Mouse (Mus musculus) embryo, embryonic 11 days (tissue): ENCODE data around the gene Chpt1.
"Not testable (repeated sequence)": the region's sequence is repeated elsewhere in the genome, so short reads cannot be mapped to it uniquely, and the experiment has no call there.

Experiments
- DNase-seq: peaks from one replicate; pipeline ENCODE4 v3.0.0-alpha.2; 2015

Chpt1 gene

DNA sequence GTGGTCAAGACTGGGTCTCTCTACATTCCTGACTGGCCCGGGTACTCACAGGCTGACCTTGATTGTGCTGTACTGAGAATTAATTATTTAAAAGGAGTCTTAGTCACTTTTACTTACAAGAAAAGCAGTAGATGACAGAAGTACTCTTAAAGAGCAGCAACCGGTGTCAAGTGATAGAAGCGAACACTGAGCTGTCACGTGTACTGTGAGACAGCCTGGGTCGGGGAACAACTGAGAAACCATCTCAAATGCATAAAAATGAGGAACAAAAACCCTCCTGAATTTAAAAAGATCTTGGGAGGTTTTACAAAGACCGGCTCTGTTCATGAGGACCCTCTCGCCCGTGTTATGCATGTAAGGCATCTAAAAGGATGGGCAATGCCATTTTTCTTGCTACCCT, 11.2 kb downstream of the Chpt1 start:
- no peak for DNase-seq

DNA sequence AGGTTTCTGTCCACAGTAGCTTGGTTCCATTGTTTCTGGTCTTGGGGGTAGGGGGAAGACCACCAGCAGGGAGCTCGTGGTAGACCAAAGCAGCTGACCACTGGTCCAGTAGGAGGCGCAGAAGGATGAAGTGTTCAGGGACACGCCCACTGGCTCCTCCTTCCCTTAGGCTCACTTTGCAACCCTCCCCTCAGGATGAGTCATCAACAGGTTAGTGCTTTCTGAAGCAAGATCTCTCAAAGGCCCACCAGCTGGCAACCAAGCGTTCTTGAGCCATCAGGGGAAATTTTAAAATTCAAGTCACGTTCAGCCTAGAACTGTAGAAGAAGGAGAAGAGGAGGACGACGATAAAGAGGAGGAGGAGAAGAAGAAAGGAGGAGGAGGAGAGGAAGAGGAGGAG, 12.2 kb downstream of the Chpt1 start:
- DNase-seq = no peak

GRCm38 (mm10) chr10:88488629-88489028, 15.2 kb downstream of the Chpt1 start:
- no peak for DNase-seq

GRCm38 (mm10) chr10:88482866-88483265, 21.0 kb downstream of the Chpt1 start:
- DNase-seq = not testable (repeated sequence)

DNA sequence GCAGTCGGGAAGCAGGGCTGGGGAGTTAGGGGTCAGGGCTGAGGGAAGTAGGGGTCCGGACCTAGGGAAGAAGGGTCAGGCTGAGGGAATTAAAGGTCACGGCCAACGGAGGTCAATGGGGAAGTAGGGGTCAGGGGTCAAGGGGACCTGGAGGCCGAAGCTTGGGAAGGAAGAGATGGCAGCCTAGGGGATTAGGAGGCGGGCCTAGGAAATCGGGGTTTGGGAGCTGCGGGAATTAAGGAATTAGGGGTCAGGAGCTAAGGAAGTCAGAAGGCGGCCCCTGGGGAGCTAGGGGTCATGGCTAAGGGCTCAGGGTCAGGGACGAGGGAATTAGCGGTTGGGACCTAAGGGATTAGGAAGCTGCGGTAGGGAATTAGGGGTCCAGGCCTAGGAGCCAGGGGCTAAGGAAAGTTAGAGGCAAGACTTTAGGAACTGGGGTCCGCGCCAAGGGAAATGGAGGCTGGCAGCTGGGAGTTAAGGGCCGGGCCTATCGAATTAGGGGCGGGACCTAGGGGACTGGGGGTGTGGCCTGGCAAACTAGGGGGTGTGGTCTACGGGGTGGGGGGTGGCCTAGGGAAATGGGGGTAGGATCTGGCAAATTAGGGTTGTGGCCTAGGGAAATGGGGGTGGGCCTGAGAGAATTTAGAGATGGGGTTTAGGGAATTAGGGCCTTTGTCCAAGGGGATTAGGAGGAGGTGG, 43.6 kb downstream of the Chpt1 start:
- DNase-seq = no peak

DNA sequence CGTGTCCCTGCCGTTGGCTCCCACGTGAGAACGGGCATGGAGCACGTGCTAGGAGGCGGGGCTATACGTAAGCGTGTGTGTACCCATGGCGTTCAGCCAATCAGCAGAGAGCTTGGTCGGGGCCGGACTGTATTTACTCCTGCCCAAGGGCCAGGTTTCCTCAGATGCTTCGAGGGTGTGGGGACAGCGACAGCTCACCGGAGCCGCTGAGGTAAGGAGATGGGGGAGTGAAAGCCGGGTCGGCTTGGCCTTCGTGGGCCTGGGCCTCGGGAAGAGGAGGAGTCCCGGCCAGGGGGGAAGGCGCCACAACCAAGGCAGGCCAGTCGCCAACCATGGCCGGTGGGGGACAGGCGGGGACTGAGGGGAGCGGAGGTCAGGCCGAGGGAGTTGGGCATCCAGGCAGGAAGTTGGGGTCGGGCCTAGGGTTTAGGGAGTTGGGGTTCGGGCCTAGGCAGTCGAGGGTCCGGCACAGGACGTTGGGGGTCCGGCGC, 44.3 kb downstream of the Chpt1 start, which contains the start of gene Sycp3:
Sycp3 (plus strand) TSS at position 68 of the 491 bp plus-strand sequence.
- no peak for DNase-seq

DNA sequence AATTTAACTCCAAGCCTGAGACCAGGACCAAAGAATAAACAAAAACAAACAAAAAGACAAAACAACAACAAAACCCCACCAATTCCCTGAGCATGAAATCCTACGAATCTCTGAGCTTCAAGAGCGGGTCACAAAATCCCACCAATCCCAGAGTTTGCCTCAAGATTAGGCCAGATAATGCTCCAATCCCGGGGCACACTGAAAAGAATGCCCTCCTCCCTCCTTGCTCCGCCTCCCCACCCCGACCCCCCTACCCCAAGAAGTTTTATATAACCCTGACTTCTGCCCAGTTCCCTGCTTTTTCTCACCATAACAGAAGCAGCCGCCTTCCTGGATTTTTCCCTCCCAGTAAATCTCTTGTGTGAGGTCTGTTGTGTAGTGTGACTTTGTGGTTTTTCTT, 46.1 kb downstream of the Chpt1 start:
- peak; percentile 5 for DNase-seq

DNA sequence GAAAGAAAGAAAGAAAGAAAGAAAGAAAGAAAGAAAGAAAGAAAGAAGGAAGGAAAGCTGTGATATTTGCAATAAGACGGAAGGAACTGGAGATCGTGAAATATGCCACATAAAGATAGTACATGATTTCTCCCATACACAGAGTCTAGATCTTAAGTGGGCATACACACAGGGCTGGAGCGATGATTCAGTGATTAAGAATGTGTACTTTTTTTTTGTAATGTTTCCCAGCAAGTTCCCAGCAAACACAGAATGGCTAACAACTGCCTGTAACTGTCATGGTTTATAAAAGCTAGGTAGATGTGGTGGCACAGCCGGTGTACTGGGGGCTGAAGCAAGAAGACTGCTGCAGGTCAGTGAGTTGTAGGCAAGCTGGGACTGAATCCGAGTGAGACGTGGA, 51.9 kb downstream of the Chpt1 start:
- no peak for DNase-seq

DNA sequence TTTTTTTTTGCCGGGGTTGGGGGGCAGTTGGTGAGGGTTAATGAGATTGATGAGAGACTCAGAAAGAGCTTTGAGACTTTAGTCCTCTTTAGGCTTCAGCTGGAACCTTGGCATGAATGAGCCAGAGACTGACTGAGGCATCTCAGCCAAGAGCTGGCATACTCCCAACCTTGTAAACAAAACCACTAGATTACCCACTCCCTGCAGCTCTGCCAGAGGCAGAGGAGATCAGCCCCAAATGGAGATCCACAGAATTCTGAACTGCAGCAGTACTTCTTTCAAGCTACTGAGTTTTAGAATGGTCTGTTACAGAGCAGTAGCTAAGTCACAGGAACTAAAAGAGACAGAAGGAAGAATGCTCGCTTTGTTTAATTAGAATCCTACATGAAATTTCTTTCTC, 52.7 kb downstream of the Chpt1 start:
- no peak for DNase-seq

- DNase-seq = no peak
These were observed 62.6 kb downstream of the Chpt1 start for GRCm38 (mm10) chr10:88441224-88441623.

DNA sequence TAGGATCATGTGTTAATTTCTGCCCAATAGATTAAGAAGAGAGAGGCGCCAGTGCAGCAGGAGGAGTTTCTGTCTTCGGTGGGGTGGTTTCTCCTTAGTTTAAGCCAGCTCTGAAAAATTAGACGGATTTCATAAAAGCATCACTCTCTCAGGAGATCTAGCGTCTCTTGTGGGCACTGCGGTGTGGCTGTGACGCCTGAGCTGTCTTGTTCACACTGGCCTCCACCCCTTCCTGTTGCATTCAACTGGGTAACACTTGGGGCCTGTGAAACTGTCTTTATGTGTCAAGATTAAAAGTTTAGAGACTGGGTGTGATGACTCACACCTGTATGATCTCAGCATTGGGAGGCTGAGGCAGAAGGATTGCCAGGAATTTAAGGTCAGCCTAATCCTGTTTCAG, 75.9 kb downstream of the Chpt1 start:
- no peak for DNase-seq

DNA sequence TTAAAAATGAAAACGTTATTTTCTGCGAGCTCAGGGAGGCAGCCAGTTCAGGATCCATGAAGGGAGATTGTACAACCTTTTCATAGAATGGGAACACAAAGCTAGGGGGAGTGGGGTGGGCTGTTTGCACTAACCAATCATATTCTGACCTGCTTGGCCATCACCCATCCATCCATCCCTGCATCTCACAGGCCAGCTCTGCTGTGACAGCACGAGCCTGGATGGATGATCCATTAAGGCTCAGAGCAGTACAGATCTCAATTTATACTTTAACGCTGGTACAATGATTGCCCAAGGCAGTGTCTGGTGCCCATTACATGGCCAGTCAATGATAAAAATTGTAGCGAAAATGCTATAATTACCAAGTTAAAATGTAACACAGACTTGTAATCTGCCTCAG, 77.0 kb downstream of the Chpt1 start:
- DNase-seq = no peak

DNA sequence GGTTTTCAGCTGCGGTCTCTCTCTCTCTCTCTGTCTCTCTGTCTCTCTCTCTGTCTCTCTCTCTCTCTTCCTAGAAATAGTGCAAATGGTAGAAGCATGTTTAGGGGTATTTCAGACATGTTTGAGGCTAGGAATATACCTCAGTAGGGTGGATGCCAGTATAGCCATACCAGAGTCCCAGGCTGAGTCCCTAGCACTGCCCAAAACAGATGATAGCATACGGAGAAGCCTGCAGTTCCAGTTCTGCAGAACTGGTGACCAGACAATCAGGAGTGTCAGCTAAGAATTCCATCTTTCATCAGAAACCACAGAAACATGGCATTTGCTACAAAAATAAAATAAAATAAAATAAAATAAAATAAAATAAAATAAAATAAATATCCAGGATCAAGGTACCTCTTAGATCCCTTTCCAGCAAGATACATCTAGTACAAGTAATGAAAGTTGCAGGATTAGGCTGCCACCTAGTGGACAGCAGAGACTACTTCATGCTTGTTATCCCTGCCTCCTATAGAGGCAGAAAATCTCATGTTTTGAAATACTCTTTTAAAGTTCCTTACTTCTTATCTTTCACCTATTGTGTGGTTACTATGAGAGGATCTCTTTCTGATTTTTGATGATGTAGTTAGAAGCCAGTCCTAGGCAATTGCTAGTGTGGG, 77.6 kb downstream of the Chpt1 start:
- DNase-seq = peak; percentile 77

GRCm38 (mm10) chr10:88420655-88421435, 83.0 kb downstream of the Chpt1 start:
- no peak for DNase-seq

GRCm38 (mm10) chr10:88420141-88420541, 83.7 kb downstream of the Chpt1 start:
- DNase-seq = no peak

- DNase-seq = no peak
These were observed 86.2 kb downstream of the Chpt1 start for GRCm38 (mm10) chr10:88417686-88418085.

DNA sequence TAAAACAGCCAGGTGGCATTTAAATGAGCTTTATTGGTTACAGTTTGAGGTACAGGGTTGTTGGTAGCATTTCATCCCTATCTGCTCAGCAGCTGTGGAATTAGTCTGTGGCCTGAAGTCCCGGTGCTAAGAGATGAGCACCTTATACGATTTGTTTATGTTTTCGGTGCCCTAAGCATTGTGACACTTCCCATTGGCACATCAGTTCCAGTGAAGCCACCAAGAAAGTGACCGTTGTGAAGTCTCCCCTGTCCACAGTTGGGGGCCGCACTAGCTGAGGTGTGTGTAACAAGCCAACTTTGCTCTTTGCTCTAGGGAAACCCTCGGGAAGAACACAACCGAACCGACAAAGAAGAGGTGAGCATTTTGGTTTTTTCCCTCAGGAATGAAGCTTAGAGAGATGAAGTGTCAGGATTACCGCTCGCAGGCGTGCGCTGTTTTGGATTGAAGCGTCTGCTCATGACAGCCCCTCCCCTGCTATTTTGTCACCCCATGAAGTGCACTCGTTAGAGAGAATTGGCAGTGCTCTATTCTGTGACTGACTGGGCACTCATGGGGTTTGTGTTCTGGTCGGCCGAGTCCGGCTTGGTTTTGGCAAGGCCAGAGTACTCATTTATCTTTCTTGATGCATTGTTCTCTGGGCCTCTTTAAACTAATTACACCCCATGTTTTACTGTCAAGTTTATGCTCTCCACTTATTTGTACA, 91.4 kb downstream of the Chpt1 start:
- DNase-seq = no peak

DNA sequence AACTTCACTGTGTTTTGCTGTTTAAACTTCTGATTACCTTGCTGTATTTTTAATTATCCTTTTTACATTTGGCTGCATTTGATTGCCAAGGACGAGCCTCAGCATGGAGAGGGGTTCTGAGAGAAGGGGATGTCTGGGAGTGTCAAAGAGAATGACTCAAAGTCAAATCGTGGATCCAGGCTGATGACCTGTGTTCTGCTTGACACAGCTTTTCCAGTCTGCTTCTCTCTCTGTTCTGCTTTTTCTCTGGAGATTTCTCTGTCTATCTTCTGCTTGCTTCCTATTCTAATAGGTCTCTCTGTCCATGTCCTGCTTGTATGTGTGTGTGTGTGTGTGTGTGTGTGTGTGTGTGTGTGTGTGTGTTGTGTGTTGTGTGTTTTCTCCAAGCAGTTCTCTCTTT, 94.1 kb downstream of the Chpt1 start:
- DNase-seq = no peak

DNA sequence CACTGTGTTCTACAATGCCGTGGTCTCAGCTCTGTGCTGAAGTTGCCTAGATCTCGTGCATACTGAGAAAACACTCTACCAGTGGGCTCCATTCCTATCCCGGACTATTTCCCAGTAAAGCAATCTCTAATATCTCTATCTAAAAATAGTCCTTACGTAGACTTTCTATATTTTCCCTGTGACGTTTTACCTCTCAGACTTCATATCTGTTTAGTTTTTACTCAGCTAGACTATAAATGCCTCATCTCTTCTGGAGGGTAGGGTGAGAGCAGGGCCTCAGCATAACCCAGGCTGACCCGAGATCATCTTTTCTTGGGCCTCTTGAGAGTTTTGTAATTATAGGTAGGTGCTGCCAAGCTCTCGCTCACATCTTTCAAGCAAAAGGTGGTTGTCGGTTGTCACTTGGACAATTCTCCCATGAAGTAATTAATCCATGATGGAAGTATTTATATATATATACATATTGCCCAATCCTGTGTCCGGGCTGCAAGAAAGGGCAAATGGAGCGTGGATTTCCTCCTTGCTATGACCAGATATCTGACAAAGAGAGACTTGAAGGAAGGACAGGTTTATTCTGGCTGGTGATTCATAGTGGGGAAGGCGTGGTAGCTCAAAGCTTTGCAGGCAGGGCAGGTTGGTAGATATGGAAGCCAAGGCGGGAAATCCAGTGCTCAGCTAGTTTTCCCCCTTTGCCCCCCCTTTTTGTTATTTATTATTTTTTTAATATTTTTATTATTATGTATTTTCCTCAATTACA, 95.8 kb downstream of the Chpt1 start:
- DNase-seq = no peak

GRCm38 (mm10) chr10:88405812-88406211, 98.1 kb downstream of the Chpt1 start:
- no peak for DNase-seq

- DNase-seq = no peak
These were observed 99.7 kb downstream of the Chpt1 start for GRCm38 (mm10) chr10:88404220-88404619.

DNA sequence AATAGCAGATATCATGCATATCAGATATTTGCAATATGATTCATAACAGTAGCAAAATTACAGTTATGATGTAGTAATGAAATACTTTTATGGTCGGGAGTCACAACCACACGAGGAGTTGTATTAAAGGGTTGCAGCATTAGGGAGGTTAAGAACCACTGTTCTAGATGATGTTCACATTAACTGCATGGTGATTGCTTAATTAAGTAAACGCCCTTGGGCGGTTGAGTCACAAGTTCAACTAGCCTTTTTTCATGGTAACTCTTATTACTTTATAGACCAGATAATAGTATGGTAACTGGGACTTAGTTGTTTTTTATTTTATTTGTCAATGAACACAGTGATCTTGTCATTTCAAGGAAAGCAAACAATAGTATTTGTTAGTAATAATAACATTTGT, 100.9 kb downstream of the Chpt1 start:
- DNase-seq = no peak
